Mouse (Mus musculus) cerebellum, postnatal 14 days (tissue): ENCODE data around the gene Knstrn.

ENCODE experiments used
- DNase-seq, 2 experiments: peaks; one replicate each; pipeline ENCODE4 v3.0.0; 2021; ENCODE audit warnings: mixed read lengths in 2 of 2

Knstrn gene

GRCm38 (mm10) chr2:118813981-118814836 is at the start of gene Knstrn:
Gene Knstrn, plus strand, starts transcription at chr2:118814003.
- DNase-seq: peak; percentile 92 to 93

- DNase-seq: peak; percentile 82 to 87
Measured at GRCm38 (mm10) chr2:118764094-118764831, 49.5 kb upstream of the Knstrn start.

- DNase-seq: no peak
Measured at GRCm38 (mm10) chr2:118764875-118765274, 48.9 kb upstream of the Knstrn start.

GRCm38 (mm10) chr2:118766041-118767033 is 47.5 kb upstream of the Knstrn start:
- no peak for DNase-seq

GRCm38 (mm10) chr2:118772158-118772874 is 41.5 kb upstream of the Knstrn start, which contains the start of gene Phgr1:
Gene Phgr1, plus strand, starts transcription at chr2:118772769.
- DNase-seq: no peak

- no peak for DNase-seq
Measured at GRCm38 (mm10) chr2:118774536-118774935, 39.3 kb upstream of the Knstrn start.

- DNase-seq: peak; percentile 61 to 74
Measured at GRCm38 (mm10) chr2:118775396-118775795, 38.4 kb upstream of the Knstrn start.

- DNase-seq: peak; percentile 76
Measured at GRCm38 (mm10) chr2:118775846-118776245, 38.0 kb upstream of the Knstrn start.

GRCm38 (mm10) chr2:118776295-118776694 is 37.5 kb upstream of the Knstrn start:
- DNase-seq: peak; percentile 49 to 64

GRCm38 (mm10) chr2:118778418-118778817 is 35.4 kb upstream of the Knstrn start:
- DNase-seq: no peak

- DNase-seq: peak; percentile 52 to 65
Measured at GRCm38 (mm10) chr2:118779065-118779464, 34.7 kb upstream of the Knstrn start.

GRCm38 (mm10) chr2:118779504-118780480 is 34.0 kb upstream of the Knstrn start, which contains the start of gene Disp2:
Gene Disp2, plus strand, starts transcription at chr2:118779719.
- peak; percentile 95 to 96 for DNase-seq

GRCm38 (mm10) chr2:118781115-118781514 is 32.7 kb upstream of the Knstrn start:
- no peak for DNase-seq

GRCm38 (mm10) chr2:118782303-118782702 is 31.5 kb upstream of the Knstrn start:
- DNase-seq: no peak

- no peak for DNase-seq
Measured at GRCm38 (mm10) chr2:118783093-118783492, 30.7 kb upstream of the Knstrn start.

GRCm38 (mm10) chr2:118783663-118784062 is 30.1 kb upstream of the Knstrn start:
- no peak for DNase-seq

GRCm38 (mm10) chr2:118786525-118786924 is 27.3 kb upstream of the Knstrn start:
- no peak for DNase-seq

GRCm38 (mm10) chr2:118789501-118789900 is 24.3 kb upstream of the Knstrn start:
- DNase-seq: peak; percentile 91 to 97

GRCm38 (mm10) chr2:118790221-118790550 is 23.6 kb upstream of the Knstrn start:
- no peak for DNase-seq
